Mouse (Mus musculus) spleen, adult 2 months (tissue): Measurements from ENCODE around the gene Cdkl3.

Source experiments
- CTCF ChIP-seq: fragments of 200-500 bp; IDR thresholded peaks from 2 replicates; pipeline ENCODE4 v1.5.1; 2011; ENCODE audit warnings: mild to moderate bottlenecking, inconsistent platforms; ENCODE audit not compliant: insufficient read depth, insufficient read length, insufficient replicate concordance; ENCODE audit errors: extremely low read depth
- POLR2A ChIP-seq: fragments of 200-500 bp; IDR thresholded peaks from 2 replicates; pipeline ENCODE4 v1.6.1; 2011; ENCODE audit warnings: low read depth, low read length, inconsistent platforms

DNA sequence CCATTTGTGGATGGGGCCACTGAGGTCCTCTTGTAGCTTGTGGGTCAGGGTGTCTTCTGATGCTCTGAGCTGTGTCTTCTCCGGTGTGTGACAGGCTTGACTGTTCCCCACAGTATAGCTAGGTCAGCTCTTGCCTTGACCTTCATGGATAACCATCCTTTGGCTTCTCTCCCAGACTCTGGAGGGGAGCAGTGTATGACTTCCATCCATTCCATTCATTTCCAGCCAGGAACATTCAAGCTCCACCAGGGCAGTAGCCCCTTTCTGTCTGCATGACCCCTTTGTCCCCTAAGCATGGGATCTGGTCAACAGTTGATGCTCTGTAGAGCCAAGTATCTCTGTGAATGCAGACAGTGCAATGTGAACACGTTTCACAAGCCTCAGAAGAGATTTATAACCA is 93.6 kb downstream of the Cdkl3 start:
- no peak for TF ChIP-seq CTCF
- no peak for TF ChIP-seq POLR2A
